Mouse (Mus musculus) heart, adult 8-10 months (tissue): ENCODE results near the gene Wdr45b. TPM values are rescaled to one million over a fixed set of nuclear protein-coding genes. Genes with fewer than 3 reads are reported as not detected.
"Not testable (repeated sequence)": the region's sequence is repeated elsewhere in the genome, so short reads cannot be mapped to it uniquely, and the experiment has no call there.

ENCODE experiments used
- DNase-seq: peaks from one replicate; pipeline ENCODE4 v3.0.0; 2022; ENCODE audit warnings: low spot score
- total RNA-seq, 4 experiments: library from RNA; stranded (reverse); gene quantifications; 2 replicates each; pipeline ENCODE4 v1.2.4; 2022

Wdr45b gene
- 10 to 100 TPM; 32.1 to 35.4 (median 32.7) TPM for total RNA-seq

- DNase-seq, result peak; percentile 97
Measured at GRCm38 (mm10) chr11:121354091-121354707, at the start of gene Wdr45b. Gene Wdr45b, minus strand, starts transcription at chr11:121354445.

GRCm38 (mm10) chr11:121392405-121392804, 38.2 kb upstream of the Wdr45b start:
- DNase-seq, result no peak

GRCm38 (mm10) chr11:121390793-121391192, 36.5 kb upstream of the Wdr45b start:
- no peak for DNase-seq

- no peak for DNase-seq
Measured at GRCm38 (mm10) chr11:121388554-121388945, 34.3 kb upstream of the Wdr45b start.

- peak; percentile 87 for DNase-seq
Measured at GRCm38 (mm10) chr11:121387750-121388553, 33.7 kb upstream of the Wdr45b start, which contains the start of gene Rab40b. Gene Rab40b, minus strand, starts transcription at chr11:121388251.

- no peak for DNase-seq
Measured at GRCm38 (mm10) chr11:121380294-121380693, 26.0 kb upstream of the Wdr45b start.

GRCm38 (mm10) chr11:121378644-121379043, 24.4 kb upstream of the Wdr45b start:
- DNase-seq, result no peak

GRCm38 (mm10) chr11:121373305-121373704, 19.1 kb upstream of the Wdr45b start:
- no peak for DNase-seq

GRCm38 (mm10) chr11:121370337-121370994, 16.2 kb upstream of the Wdr45b start:
- DNase-seq, result no peak

- no peak for DNase-seq
Measured at GRCm38 (mm10) chr11:121369622-121370021, 15.4 kb upstream of the Wdr45b start.

- DNase-seq, result no peak
Measured at GRCm38 (mm10) chr11:121368731-121369130, 14.5 kb upstream of the Wdr45b start.

- DNase-seq, result no peak
Measured at GRCm38 (mm10) chr11:121367170-121367707, 13.0 kb upstream of the Wdr45b start.

GRCm38 (mm10) chr11:121362212-121362611, 8.0 kb upstream of the Wdr45b start:
- no peak for DNase-seq

GRCm38 (mm10) chr11:121353326-121354090, 737 bp downstream of the Wdr45b start:
- no peak for DNase-seq

- not testable (repeated sequence) for DNase-seq
Measured at GRCm38 (mm10) chr11:121348727-121349126, 5.5 kb downstream of the Wdr45b start.

- DNase-seq, result no peak
Measured at GRCm38 (mm10) chr11:121348166-121348565, 6.1 kb downstream of the Wdr45b start.

GRCm38 (mm10) chr11:121347036-121347435, 7.2 kb downstream of the Wdr45b start:
- DNase-seq, result peak; percentile 57

- not testable (repeated sequence) for DNase-seq
Measured at GRCm38 (mm10) chr11:121342423-121342822, 11.8 kb downstream of the Wdr45b start.

GRCm38 (mm10) chr11:121340287-121340686, 14.0 kb downstream of the Wdr45b start:
- DNase-seq, result no peak

GRCm38 (mm10) chr11:121339647-121340046, 14.6 kb downstream of the Wdr45b start:
- DNase-seq, result no peak

- no peak for DNase-seq
Measured at GRCm38 (mm10) chr11:121331641-121332040, 22.6 kb downstream of the Wdr45b start.
